13 mouse cellular contexts compared by ENCODE assay signal in genomic region chr5:122111091-122111932, GRCm38 (mm10). TPM values are rescaled to one million over a fixed set of nuclear protein-coding genes. Genes with fewer than 3 reads are reported as not detected.
DNase-seq lines count a peak whose midpoint lies in the region; ATAC-seq lines count a peak whose summit lies in the region.
"Had no signal": no experiment of that assay in that cellular context is flagged by ENCODE, and none has a peak within 500 bp of the region (broad histone marks: within the 10 kb centered on the region; RNA-seq: fewer than 3 reads in every experiment).

No protein-coding gene starts in this region.

- no peaks in the 10 kb centered on the region for H3K4me1 ChIP-seq in hindbrain, embryonic 15.5 days (replicated peaks)
- peaks cover 5% of the 10 kb centered on the region; the same call in 1 of the 2 replicates for H3K4me1 ChIP-seq in hindbrain, embryonic 12.5 days
- H3K4me1 ChIP-seq in midbrain, embryonic 11.5 days (ENCODE audit: control insufficient read depth, insufficient read depth, low read length): peaks cover 2% of the 10 kb centered on the region; the same call in 1 of the 2 replicates
- no peaks in the 10 kb centered on the region for H3K4me1 ChIP-seq in midbrain, embryonic 15.5 days
- H3K4me1 ChIP-seq in heart, embryonic 12.5 days (replicated peaks): peaks cover 14% of the 10 kb centered on the region
- H3K4me1 ChIP-seq in midbrain, embryonic 13.5 days (replicated peaks): 0 out of 2 replicates have a peak, but pooled peaks cover 3% of the 10 kb centered on the region

- no peak overlapping the region for H3K4me3 ChIP-seq in hindbrain, embryonic 15.5 days
- no peak overlapping the region for H3K4me3 ChIP-seq in hindbrain, embryonic 12.5 days
- no peak overlapping the region for H3K4me3 ChIP-seq in midbrain, embryonic 11.5 days (ENCODE audit: low read depth, low read length)
- H3K4me3 ChIP-seq in midbrain, embryonic 15.5 days: no peak overlapping the region
- H3K4me3 ChIP-seq in heart, embryonic 12.5 days: no peak overlapping the region
- 0 out of 2 replicates have a peak overlapping the region, but pooled peaks have one; percentile 1 for H3K4me3 ChIP-seq in midbrain, embryonic 13.5 days (replicated peaks)
- H3K4me3 ChIP-seq: liver, embryonic 15.5 days had no signal

- no peak overlapping the region for H3K27ac ChIP-seq in hindbrain, embryonic 15.5 days (replicated peaks)
- no peak overlapping the region for H3K27ac ChIP-seq in hindbrain, embryonic 12.5 days
- H3K27ac ChIP-seq in midbrain, embryonic 11.5 days (ENCODE audit: low read depth, low read length): no peak overlapping the region
- no peak overlapping the region for H3K27ac ChIP-seq in midbrain, embryonic 15.5 days
- peak overlapping the region; percentile 59; the same call in 1 of the 2 replicates for H3K27ac ChIP-seq in heart, embryonic 12.5 days (ENCODE audit: poor library complexity, severe bottlenecking)
- no peak overlapping the region for H3K27ac ChIP-seq in midbrain, embryonic 13.5 days
- H3K27ac ChIP-seq: liver, embryonic 15.5 days had no signal

- H3K4me2 ChIP-seq in hindbrain, embryonic 15.5 days: peak overlapping the region; percentile 16
- H3K4me2 ChIP-seq in hindbrain, embryonic 12.5 days (replicated peaks): no peak overlapping the region; the same call in 1 of the 2 replicates
- H3K4me2 ChIP-seq in midbrain, embryonic 11.5 days: no peak overlapping the region
- no peak overlapping the region for H3K4me2 ChIP-seq in midbrain, embryonic 15.5 days
- H3K4me2 ChIP-seq in heart, embryonic 12.5 days: no peak overlapping the region
- 0 out of 2 replicates have a peak overlapping the region, but pooled peaks have one; percentile 5 for H3K4me2 ChIP-seq in midbrain, embryonic 13.5 days (replicated peaks)
- H3K4me2 ChIP-seq: liver, embryonic 15.5 days had no signal

- no peaks in the 10 kb centered on the region for H3K9me3 ChIP-seq in hindbrain, embryonic 15.5 days
- no peaks in the 10 kb centered on the region for H3K9me3 ChIP-seq in hindbrain, embryonic 12.5 days (replicated peaks)
- H3K9me3 ChIP-seq in midbrain, embryonic 11.5 days (ENCODE audit: control insufficient read depth, low read length): no peaks in the 10 kb centered on the region
- H3K9me3 ChIP-seq in midbrain, embryonic 15.5 days: no peaks in the 10 kb centered on the region
- peaks cover 4% of the 10 kb centered on the region; the same call in 1 of the 2 replicates for H3K9me3 ChIP-seq in heart, embryonic 12.5 days (replicated peaks)
- no peaks in the 10 kb centered on the region for H3K9me3 ChIP-seq in midbrain, embryonic 13.5 days
- H3K9me3 ChIP-seq: liver, embryonic 15.5 days had no signal

- no peak overlapping the region for H3K9ac ChIP-seq in hindbrain, embryonic 15.5 days
- no peak overlapping the region for H3K9ac ChIP-seq in hindbrain, embryonic 12.5 days
- no peak overlapping the region for H3K9ac ChIP-seq in midbrain, embryonic 11.5 days (ENCODE audit: low read length)
- no peak overlapping the region for H3K9ac ChIP-seq in midbrain, embryonic 15.5 days
- H3K9ac ChIP-seq in heart, embryonic 12.5 days: no peak overlapping the region
- no peak overlapping the region for H3K9ac ChIP-seq in midbrain, embryonic 13.5 days (replicated peaks)
- H3K9ac ChIP-seq: liver, embryonic 15.5 days had no signal

- DNase-seq in midbrain, embryonic 11.5 days (ENCODE audit: low spot score, missing footprints): peak; percentile 73
- no peak for DNase-seq in left cerebral cortex, postnatal 10 days (ENCODE audit: extremely low spot score in 1 of 2, low spot score in 2 of 2)
- DNase-seq: adrenal gland, adult 8-10 months; cerebellum, adult 11-12 months; thymus, postnatal 36 days had no signal

- H3K36me3 ChIP-seq in hindbrain, embryonic 15.5 days: no peaks in the 10 kb centered on the region
- H3K36me3 ChIP-seq in hindbrain, embryonic 12.5 days: no peaks in the 10 kb centered on the region
- H3K36me3 ChIP-seq in midbrain, embryonic 11.5 days (ENCODE audit: control insufficient read depth, insufficient read depth, low read length): no peaks in the 10 kb centered on the region
- H3K36me3 ChIP-seq in midbrain, embryonic 15.5 days (replicated peaks): no peaks in the 10 kb centered on the region
- H3K36me3 ChIP-seq in heart, embryonic 12.5 days: peaks cover 16% of the 10 kb centered on the region
- H3K36me3 ChIP-seq in midbrain, embryonic 13.5 days: no peaks in the 10 kb centered on the region
- H3K36me3 ChIP-seq: liver, embryonic 15.5 days had no signal

- intact Hi-C loops in left cerebral cortex, postnatal 10 days (cut with DNase I): loop anchor here (5.0 kb wide), 1 partner anchor 231 kb away; no protein-coding TSS in a partner anchor

- no peaks in the 10 kb centered on the region for H3K27me3 ChIP-seq in hindbrain, embryonic 15.5 days
- H3K27me3 ChIP-seq in hindbrain, embryonic 12.5 days: peaks cover 4% of the 10 kb centered on the region; the same call in 1 of the 2 replicates
- no peaks in the 10 kb centered on the region for H3K27me3 ChIP-seq in midbrain, embryonic 11.5 days (ENCODE audit: control insufficient read depth, insufficient read depth, low read length)
- H3K27me3 ChIP-seq in midbrain, embryonic 15.5 days (replicated peaks): no peaks in the 10 kb centered on the region
- no peaks in the 10 kb centered on the region for H3K27me3 ChIP-seq in heart, embryonic 12.5 days (replicated peaks)
- no peaks in the 10 kb centered on the region for H3K27me3 ChIP-seq in midbrain, embryonic 13.5 days

- no peak for ATAC-seq in hindbrain, embryonic 15.5 days (ENCODE audit: low FRiP score, low read depth)
- no peak for ATAC-seq in hindbrain, embryonic 12.5 days (ENCODE audit: low FRiP score)
- ATAC-seq in midbrain, embryonic 11.5 days (ENCODE audit: low FRiP score): no peak
- no peak for ATAC-seq in midbrain, embryonic 15.5 days (replicated peaks)
- ATAC-seq in heart, embryonic 12.5 days (ENCODE audit: insufficient number of reproducible peaks, low FRiP score): peak; percentile 18; the same call in 1 of the 2 replicates
- ATAC-seq in midbrain, embryonic 13.5 days: no peak
- no peak for ATAC-seq in activated CD4-positive, CD25-positive, alpha-beta regulatory T cell, adult 4 months

- 69% methylated on average over 26 of the region's 26 CpGs for WGBS in hindbrain, embryonic 15.5 days
- WGBS in hindbrain, embryonic 12.5 days: 68% methylated on average over 26 of the region's 26 CpGs
- 68% methylated on average over 26 of the region's 26 CpGs for WGBS in midbrain, embryonic 11.5 days
- 68% methylated on average over 26 of the region's 26 CpGs for WGBS in midbrain, embryonic 15.5 days
- WGBS in heart, embryonic 12.5 days: 50% methylated on average over 26 of the region's 26 CpGs
- 72% methylated on average over 26 of the region's 26 CpGs for WGBS in midbrain, embryonic 13.5 days

RNA-seq across cellular contexts. Expression of gene Myl2, which starts 10.6 kb away (rescaled TPM):
- polyA plus RNA-seq in hindbrain, embryonic 15.5 days (2015; fragmentation: Nextera tagmentation; extraction: Ambion mirVana): 2.1 and 2.6 TPM in 2 replicates
- 2.5 and 3.0 TPM in 2 replicates for polyA plus RNA-seq in hindbrain, embryonic 12.5 days (2016; fragmentation: Nextera tagmentation; extraction: Ambion mirVana)
- 0.29 TPM in 1 of 2 replicates, not detected in the other for polyA plus RNA-seq in midbrain, embryonic 11.5 days (2014; fragmentation: Nextera tagmentation; extraction: Ambion mirVana)
- 0.71 and 6.6 TPM in 2 replicates for polyA plus RNA-seq in midbrain, embryonic 15.5 days (2015; fragmentation: Nextera tagmentation; extraction: Ambion mirVana)
- 7,161 and 7,647 TPM in 2 replicates for polyA plus RNA-seq in heart, embryonic 12.5 days (2016; fragmentation: Nextera tagmentation; extraction: Ambion mirVana)
- 0.93 and 1.6 TPM in 2 replicates for polyA plus RNA-seq in midbrain, embryonic 13.5 days (2015; fragmentation: Nextera tagmentation; extraction: Ambion mirVana)
- 1 to 10 TPM in 1 of 2 experiments, under 1 TPM in 1; 0.97 to 1.4 TPM for total RNA-seq in left cerebral cortex, postnatal 10 days (2021)
- polyA plus RNA-seq in activated CD4-positive, CD25-positive, alpha-beta regulatory T cell, adult 4 months (2017; shearing (Covaris generic)): not detected
- total RNA-seq: adrenal gland, adult 8-10 months; monocyte, adult 5-6 weeks had no signal

RNA-seq across cellular contexts. Expression of gene Ccdc63, which starts 29.3 kb away (rescaled TPM):
- polyA plus RNA-seq in hindbrain, embryonic 15.5 days (2015; fragmentation: Nextera tagmentation; extraction: Ambion mirVana): not detected in 2 replicates
- not detected in 2 replicates for polyA plus RNA-seq in hindbrain, embryonic 12.5 days (2016; fragmentation: Nextera tagmentation; extraction: Ambion mirVana)
- 0.03 TPM in 1 of 2 replicates, not detected in the other for polyA plus RNA-seq in midbrain, embryonic 11.5 days (2014; fragmentation: Nextera tagmentation; extraction: Ambion mirVana)
- 0.29 TPM in 1 of 2 replicates, not detected in the other for polyA plus RNA-seq in midbrain, embryonic 15.5 days (2015; fragmentation: Nextera tagmentation; extraction: Ambion mirVana)
- polyA plus RNA-seq in heart, embryonic 12.5 days (2016; fragmentation: Nextera tagmentation; extraction: Ambion mirVana): 0.33 and 0.42 TPM in 2 replicates
- not detected in 2 replicates for polyA plus RNA-seq in midbrain, embryonic 13.5 days (2015; fragmentation: Nextera tagmentation; extraction: Ambion mirVana)
- 1 to 10 TPM in 1 of 2 experiments, under 1 TPM in 1; 0.24 to 1.2 TPM for total RNA-seq in left cerebral cortex, postnatal 10 days (2021)
- 1 to 10 TPM in 1 of 2 experiments, not detected in 1; 1.0 TPM for polyA plus RNA-seq in activated CD4-positive, CD25-positive, alpha-beta regulatory T cell, adult 4 months (2017; shearing (Covaris generic))

RNA-seq across cellular contexts. Expression of gene Ppp1cc, which starts 46.8 kb away (rescaled TPM):
- polyA plus RNA-seq in hindbrain, embryonic 15.5 days (2015; fragmentation: Nextera tagmentation; extraction: Ambion mirVana): 210 and 213 TPM in 2 replicates
- polyA plus RNA-seq in hindbrain, embryonic 12.5 days (2016; fragmentation: Nextera tagmentation; extraction: Ambion mirVana): 286 and 293 TPM in 2 replicates
- polyA plus RNA-seq in midbrain, embryonic 11.5 days (2014; fragmentation: Nextera tagmentation; extraction: Ambion mirVana): 311 and 338 TPM in 2 replicates
- polyA plus RNA-seq in midbrain, embryonic 15.5 days (2015; fragmentation: Nextera tagmentation; extraction: Ambion mirVana): 216 and 237 TPM in 2 replicates
- polyA plus RNA-seq in heart, embryonic 12.5 days (2016; fragmentation: Nextera tagmentation; extraction: Ambion mirVana): 222 and 230 TPM in 2 replicates
- polyA plus RNA-seq in midbrain, embryonic 13.5 days (2015; fragmentation: Nextera tagmentation; extraction: Ambion mirVana): 235 and 262 TPM in 2 replicates
- 100 to 1,000 TPM; 170 to 190 TPM for total RNA-seq in left cerebral cortex, postnatal 10 days (2021)
- 10 to 100 TPM; 44.5 to 70.3 TPM for polyA plus RNA-seq in activated CD4-positive, CD25-positive, alpha-beta regulatory T cell, adult 4 months (2017; shearing (Covaris generic))

Comparison
In these comparisons a context has a peak if more than half of its experiments do, and no peak if none do; other contexts are left out.
1. H3K4me2 ChIP-seq: peak in hindbrain, embryonic 15.5 days (single experiment) and midbrain, embryonic 13.5 days (single experiment); none in hindbrain, embryonic 12.5 days (single experiment), midbrain, embryonic 11.5 days (single experiment), midbrain, embryonic 15.5 days (single experiment) and heart, embryonic 12.5 days (single experiment).
2. RNA of gene Myl2, which starts 10.6 kb away (polyA plus RNA-seq): 7,161 to 7,647 TPM in heart, embryonic 12.5 days; 2.1 to 2.6 TPM in hindbrain, embryonic 15.5 days, 2.5 to 3.0 TPM in hindbrain, embryonic 12.5 days, 0.93 to 1.6 TPM in midbrain, embryonic 13.5 days, 0.71 to 6.6 TPM in midbrain, embryonic 15.5 days, 0.29 TPM in midbrain, embryonic 11.5 days and not detected in activated CD4-positive, CD25-positive, alpha-beta regulatory T cell, adult 4 months; every median in the first group is over 100 times any median in the second.